Mouse (Mus musculus) hindbrain, embryonic 16.5 days (tissue): ENCODE data around the gene Rpl3. TPM values are rescaled to one million over a fixed set of nuclear protein-coding genes. Genes with fewer than 3 reads are reported as not detected.

Experiments used
- ATAC-seq: fragments of 200-750 bp; cut with Nextera tagmentation; 2 replicates; pipeline ENCODE4 v1.8.0; 2017; ENCODE audit warnings: moderate TSS enrichment, moderate library complexity
- H3K27ac ChIP-seq: fragments of 300-500 bp; sonication (generic); 2 replicates; pipeline ENCODE4 v1.5.1; 2014; ENCODE audit warnings: low read depth, mild to moderate bottlenecking, control low read depth, low read length, moderate library complexity
- H3K27me3 ChIP-seq: fragments of 300-500 bp; sonication (generic); replicated peaks from 2 replicates; pipeline ENCODE4 v1.6.1; 2014; ENCODE audit warnings: low read length; ENCODE audit not compliant: control insufficient read depth, insufficient read depth
- H3K36me3 ChIP-seq: fragments of 300-500 bp; sonication (generic); 2 replicates; pipeline ENCODE4 v1.6.1; 2014; ENCODE audit warnings: mild to moderate bottlenecking, low read length, moderate library complexity, mixed read lengths; ENCODE audit not compliant: control insufficient read depth, insufficient read depth
- H3K4me1 ChIP-seq: fragments of 300-500 bp; sonication (generic); 2 replicates; pipeline ENCODE4 v1.6.1; 2014; ENCODE audit warnings: low read depth, low read length; ENCODE audit not compliant: control insufficient read depth, insufficient read depth
- H3K4me2 ChIP-seq: fragments of 300-500 bp; sonication (generic); 2 replicates; pipeline ENCODE4 v1.6.1; 2014; ENCODE audit warnings: mild to moderate bottlenecking, low read length, control low read depth, moderate library complexity
- H3K4me3 ChIP-seq: fragments of 300-500 bp; sonication (generic); 2 replicates; pipeline ENCODE4 v1.5.1; 2014; ENCODE audit warnings: mild to moderate bottlenecking, low read length, control low read depth, moderate library complexity
- H3K9ac ChIP-seq: fragments of 300-500 bp; sonication (generic); 2 replicates; pipeline ENCODE4 v1.6.1; 2014; ENCODE audit warnings: low read depth, mild to moderate bottlenecking, control low read depth, low read length, moderate library complexity
- H3K9me3 ChIP-seq: fragments of 300-500 bp; sonication (generic); 2 replicates; pipeline ENCODE4 v1.6.1; 2014; ENCODE audit warnings: mild to moderate bottlenecking, low read length, moderate library complexity; ENCODE audit not compliant: control insufficient read depth
- WGBS: fragments of 180-500 bp; shearing (Covaris S2); extraction: QIAGEN DNeasy Blood & Tissue Kit; methylation state at CpG from one replicate; pipeline ENCODE4 v1.1.7; 2014; 5-methylcytosine and 5-hydroxymethylcytosine counted together
- microRNA-seq: library from miRNA; unstranded; fragments of <30 nt; microRNA quantifications from one replicate; pipeline ENCODE4, GENCODE M21; 2017
- polyA plus RNA-seq: library from polyadenylated mRNA; unstranded; fragments of >200 nt; fragmentation: Nextera tagmentation; extraction: Ambion mirVana; gene quantifications from 2 replicates; pipeline ENCODE4 v1.2.1, GENCODE M21; 2015

Rpl3 gene
- polyA plus RNA-seq, 1 experiment from 2014 or later = 523 TPM

DNA sequence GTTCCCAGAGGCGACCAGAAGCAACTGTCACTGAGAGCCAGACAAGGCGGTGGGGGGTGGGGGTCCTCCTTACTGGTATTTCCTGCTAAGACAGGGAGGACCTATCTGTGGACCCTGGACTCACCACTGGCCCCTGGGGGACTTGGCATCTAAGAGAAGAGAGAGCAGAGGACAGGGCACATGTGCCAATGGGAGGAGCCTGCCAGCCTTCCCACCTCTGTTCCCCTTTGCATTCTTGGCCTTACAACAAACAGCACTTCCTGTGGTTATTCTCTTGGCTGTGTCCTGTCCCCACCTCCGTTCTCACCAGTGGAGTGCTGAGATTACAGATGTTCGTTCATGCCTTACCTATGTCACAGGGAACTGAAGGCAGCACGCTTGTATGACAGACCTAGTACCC, 62.8 kb downstream of the Rpl3 start:
- Histone ChIP-seq H3K4me3 (no peak overlapping the region), H3K27ac (no peak overlapping the region), H3K4me1 (peaks cover 11% of the 10 kb centered on the region), H3K9me3 (no peaks in the 10 kb centered on the region), H3K36me3 (no peaks in the 10 kb centered on the region), H3K27me3 (no peaks in the 10 kb centered on the region), H3K4me2 (no peak overlapping the region), H3K9ac (no peak overlapping the region)
- no peak for ATAC-seq
- WGBS = 71% methylated on average over 5 of the region's 5 CpGs

Small RNA genes within 50 kb of the gene (microRNA-seq; reads per million reads assigned to microRNA genes)
- gene Snord43 = 17.9 reads per million, percentile 31 among the genes with 10 or more reads in this experiment

Other genes with a start within 250 kb of the Rpl3 start
- 4.5 and 5.1 TPM in 2 replicates for gene Apobec3, start 200.2 kb downstream of the Rpl3 start, polyA plus RNA-seq
- gene Cbx7, start 120.7 kb downstream of the Rpl3 start, polyA plus RNA-seq = 4.7 and 5.2 TPM in 2 replicates
- gene Pdgfb, start 76.9 kb downstream of the Rpl3 start, polyA plus RNA-seq = 6.7 and 8.0 TPM in 2 replicates
- gene Syngr1, start 534 bp downstream of the Rpl3 start, polyA plus RNA-seq = 78.6 and 80.3 TPM in 2 replicates
- gene Tab1, start 41.3 kb upstream of the Rpl3 start, polyA plus RNA-seq = 37.1 and 39.9 TPM in 2 replicates
- gene Mgat3, start 81.9 kb upstream of the Rpl3 start, polyA plus RNA-seq = 15.7 and 15.8 TPM in 2 replicates
- gene Mief1, start 142.2 kb upstream of the Rpl3 start, polyA plus RNA-seq = 29.0 and 38.1 TPM in 2 replicates
- gene AC140267.1, start 144.0 kb upstream of the Rpl3 start, polyA plus RNA-seq = 4.9 TPM in 1 of 2 replicates, not detected in the other
- 116 and 117 TPM in 2 replicates for gene Atf4, start 163.3 kb upstream of the Rpl3 start, polyA plus RNA-seq
- 70.6 and 70.7 TPM in 2 replicates for gene Rps19bp1, start 172.4 kb upstream of the Rpl3 start, polyA plus RNA-seq
- 0.74 and 0.84 TPM in 2 replicates for gene Cacna1i, start 195.4 kb upstream of the Rpl3 start, polyA plus RNA-seq